Mouse (Mus musculus) C2C12 (cell line): ENCODE measurements at regions not wholly inside any gene's neighbourhood (a gene's known extent, or its start where the extent isn't known, plus 50 kb on each side); places are given as distances from the start of the nearest gene placed in this dataset.

Experiments used
- CTCF ChIP-seq: IDR thresholded peaks from one replicate; pipeline ENCODE4 v1.5.1; 2011; ENCODE audit not compliant: control insufficient read depth, insufficient read depth, insufficient read length
- FOSL1 ChIP-seq: IDR thresholded peaks from one replicate; pipeline ENCODE4 v1.8.0; 2011; ENCODE audit warnings: mild to moderate bottlenecking, low read length; ENCODE audit not compliant: poor library complexity, insufficient read depth, severe bottlenecking
- MAX ChIP-seq: IDR thresholded peaks from one replicate; pipeline ENCODE4 v1.6.1; 2011; ENCODE audit warnings: mild to moderate bottlenecking, control low read depth
- MYOG ChIP-seq: IDR thresholded peaks from one replicate; pipeline ENCODE4 v1.6.1; 2011; ENCODE audit not compliant: control insufficient read depth, insufficient read length; ENCODE audit errors: extremely low read depth
- USF1 ChIP-seq: IDR thresholded peaks from one replicate; pipeline ENCODE4 v1.6.1; 2011; ENCODE audit warnings: low read depth, mild to moderate bottlenecking, control low read depth, moderate library complexity

GRCm38 (mm10) chr13:116708456-116708780, 316.9 kb downstream of the Parp8 start:
- TF ChIP-seq MAX, result no peak
- TF ChIP-seq CTCF, result no peak
- TF ChIP-seq USF1, result no peak
- no peak for TF ChIP-seq MYOG
- no peak for TF ChIP-seq FOSL1
